Mouse (Mus musculus): ENCODE measurements around the gene Col9a1.

Col9a1 gene

DNA sequence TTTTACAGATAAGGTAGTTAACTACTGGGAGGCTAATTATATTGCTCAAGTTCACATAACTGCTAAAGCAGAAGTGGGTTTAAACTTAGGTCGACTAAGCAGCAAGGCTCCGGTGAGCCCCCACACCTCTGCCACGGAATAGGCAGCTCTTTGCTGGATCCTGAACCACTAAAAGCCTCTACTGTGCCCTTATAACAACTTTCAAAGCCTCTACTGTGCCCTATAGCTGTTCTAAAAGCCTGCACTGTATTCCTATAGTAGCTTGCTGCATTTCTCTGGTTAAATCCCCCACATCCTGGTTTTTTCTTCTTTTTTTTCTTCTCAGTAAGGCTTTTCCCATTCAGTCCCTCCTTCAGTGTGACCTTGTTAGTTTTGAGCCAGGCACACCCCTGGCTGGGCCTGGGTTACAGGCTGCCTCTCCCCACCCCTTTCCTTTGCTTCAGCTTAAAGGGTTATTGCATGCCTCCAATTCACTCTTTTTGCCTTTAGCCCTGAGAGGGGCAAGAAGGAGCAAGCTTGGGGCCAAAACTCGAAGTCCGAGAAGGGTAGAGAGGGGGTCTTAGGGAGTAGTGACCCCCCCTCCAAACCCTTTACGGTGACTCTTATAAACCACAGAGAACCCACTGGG lies at the start of gene Col9a1:
Col9a1 (plus strand) TSS at position 387 of the 628 bp plus-strand sequence.
- DNase-seq (ENCODE audit: low spot score), result no peak

DNA sequence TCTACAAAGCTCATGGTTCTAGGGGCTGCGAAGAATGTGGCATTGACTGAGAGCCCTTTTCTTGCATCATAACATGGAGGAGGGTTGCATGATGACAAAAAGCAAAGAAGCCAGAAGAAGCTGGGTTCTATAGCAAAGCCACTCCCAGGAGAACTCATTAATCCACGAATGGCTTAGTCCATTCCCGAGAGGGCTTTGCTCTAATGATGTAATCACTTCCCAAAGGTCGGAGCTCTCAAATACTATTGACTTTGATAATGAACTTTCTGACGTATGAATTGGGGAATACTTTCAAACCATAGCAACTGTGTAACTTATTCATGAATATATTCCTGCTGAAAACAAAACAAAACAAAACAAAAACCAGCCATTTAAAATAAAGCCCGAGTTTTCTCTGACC lies 49.5 kb upstream of the Col9a1 start:
- DNase-seq (ENCODE audit: low spot score), result no peak

DNA sequence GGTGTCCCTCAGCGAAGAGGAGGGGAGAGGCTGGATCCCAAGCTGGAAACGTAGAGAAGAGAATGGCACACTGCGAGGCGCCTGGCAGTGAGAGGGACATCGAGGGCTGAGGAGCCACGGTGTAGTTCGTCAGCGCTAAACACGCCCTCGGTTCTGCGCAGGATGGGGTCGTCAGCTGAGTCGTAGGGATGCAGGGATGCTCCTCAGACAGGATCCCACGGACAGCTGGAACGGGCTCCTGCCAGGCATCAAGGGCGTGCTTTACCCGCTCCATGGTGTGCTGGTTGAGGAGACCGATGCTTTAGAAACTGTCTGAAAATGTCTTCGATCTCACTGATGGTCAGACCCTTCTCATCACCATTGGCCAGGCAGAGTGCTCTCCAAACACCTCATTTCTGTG lies 43.6 kb upstream of the Col9a1 start:
- DNase-seq (ENCODE audit: low spot score), result no peak

DNA sequence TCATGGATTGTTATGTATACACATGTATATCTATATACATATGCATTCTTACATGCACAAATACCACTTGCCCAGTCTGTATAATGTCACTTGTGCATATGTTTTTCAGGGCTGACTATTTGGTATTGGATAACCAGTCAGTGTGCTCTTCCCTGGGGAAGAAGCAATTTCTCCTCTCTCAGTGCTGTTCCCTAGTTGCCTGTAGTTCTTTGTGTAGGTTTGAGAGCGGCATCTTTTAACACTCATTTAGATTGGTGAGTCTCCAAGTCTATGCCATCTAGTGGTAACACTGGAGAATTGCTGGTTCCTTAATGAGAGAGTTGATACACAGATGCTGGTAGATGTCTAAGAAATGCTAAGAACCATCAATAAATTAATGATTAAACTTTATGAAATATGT lies 42.6 kb upstream of the Col9a1 start:
- DNase-seq (ENCODE audit: low spot score), result no peak

DNA sequence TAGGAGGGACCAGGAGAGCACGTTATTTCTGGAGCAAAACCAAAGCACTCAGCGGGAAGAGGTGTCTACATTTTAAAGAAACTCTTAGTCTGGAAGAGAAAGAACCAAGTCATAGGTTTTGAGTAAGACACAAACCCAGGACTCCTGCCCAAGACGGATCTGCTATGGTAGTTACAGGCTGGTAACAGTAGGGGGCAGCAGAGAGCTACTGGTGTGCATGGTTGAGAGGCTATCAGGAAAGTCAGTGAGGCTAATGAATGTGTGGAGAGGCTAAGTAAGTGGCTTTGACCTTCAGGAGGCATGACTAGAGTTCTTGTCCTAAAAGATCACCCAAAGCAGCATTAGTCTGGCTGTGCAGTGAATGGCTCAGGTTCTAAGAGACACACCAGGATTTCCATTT lies 40.3 kb upstream of the Col9a1 start:
- DNase-seq (ENCODE audit: low spot score), result peak; percentile 50

DNA sequence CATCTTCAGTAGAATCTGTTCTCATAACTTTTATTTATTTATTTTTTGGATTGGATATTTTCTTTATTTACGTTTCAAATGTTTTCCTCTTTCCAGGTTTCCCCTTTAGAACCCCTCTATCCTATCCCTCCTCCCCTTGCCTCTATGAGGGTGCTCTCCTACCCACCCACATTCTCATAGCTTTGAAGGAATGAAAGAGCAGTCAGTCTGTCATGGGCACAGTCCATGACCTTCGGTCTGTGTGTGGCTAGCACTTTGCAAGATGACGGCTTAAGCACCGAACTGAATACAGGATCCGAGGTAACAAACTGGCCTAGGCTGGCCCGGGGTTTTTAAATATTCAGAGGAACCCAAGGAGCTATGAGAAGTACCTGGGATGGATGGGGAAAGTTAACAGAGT lies 36.9 kb upstream of the Col9a1 start:
- no peak for DNase-seq (ENCODE audit: low spot score)

DNA sequence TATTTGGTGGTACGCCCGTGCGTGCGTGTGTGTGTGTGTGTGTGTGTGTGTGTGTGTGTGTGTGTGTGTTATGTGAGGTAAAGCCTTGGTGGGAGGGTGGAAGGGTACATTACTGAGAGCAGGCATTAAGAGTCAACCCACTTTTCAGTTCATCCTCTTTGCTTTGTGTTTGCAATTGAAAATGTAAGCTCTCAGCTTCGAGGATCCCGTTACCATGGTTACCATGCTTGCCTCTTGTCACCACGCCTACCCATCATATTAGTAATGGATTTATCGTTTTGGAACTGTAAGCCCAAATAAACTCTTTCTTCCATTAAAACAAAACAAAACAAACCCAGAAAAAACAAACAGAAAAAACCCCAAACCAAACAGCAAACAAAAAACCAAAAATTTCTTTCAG lies 33.9 kb upstream of the Col9a1 start:
- DNase-seq (ENCODE audit: low spot score), result no peak

DNA sequence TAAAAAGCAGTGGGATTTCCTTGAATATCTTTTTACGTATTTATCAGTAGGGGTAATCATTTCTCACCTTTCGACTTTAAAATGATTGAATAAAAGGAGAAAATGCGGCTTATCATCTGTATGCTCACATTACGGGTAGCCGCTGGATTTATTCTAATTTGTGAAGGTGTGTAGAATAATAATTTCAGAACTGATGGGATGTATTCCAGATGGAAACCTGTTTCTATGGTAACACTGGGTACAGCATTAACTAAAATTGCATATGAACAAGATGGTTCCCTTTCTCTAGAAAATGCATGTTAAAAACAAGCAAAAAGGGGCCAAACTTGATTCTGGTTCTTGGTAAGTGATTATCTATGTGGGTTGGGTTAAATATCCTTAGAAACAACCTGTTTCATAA lies 19.7 kb upstream of the Col9a1 start:
- DNase-seq (ENCODE audit: low spot score), result no peak

DNA sequence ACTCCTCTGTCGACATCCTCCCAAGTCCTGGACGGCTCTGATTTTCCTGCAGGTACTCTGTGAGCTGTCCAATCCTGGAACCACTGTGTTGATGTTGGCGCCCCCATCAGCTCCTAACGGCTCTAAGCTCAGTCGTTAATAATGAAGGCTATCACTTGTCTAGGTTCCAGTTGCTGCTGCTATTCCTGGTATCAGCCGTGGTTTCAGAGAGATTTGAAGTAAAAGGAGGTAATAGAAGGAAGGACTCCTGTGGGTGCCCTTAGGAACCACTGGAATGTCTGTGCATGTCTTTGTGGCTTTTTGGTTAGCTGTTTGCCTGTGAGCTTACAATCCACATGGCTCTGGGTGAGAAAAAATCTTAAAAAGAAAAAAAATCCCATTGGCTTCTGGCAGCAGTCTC lies 8.0 kb upstream of the Col9a1 start:
- no peak for DNase-seq (ENCODE audit: low spot score)

DNA sequence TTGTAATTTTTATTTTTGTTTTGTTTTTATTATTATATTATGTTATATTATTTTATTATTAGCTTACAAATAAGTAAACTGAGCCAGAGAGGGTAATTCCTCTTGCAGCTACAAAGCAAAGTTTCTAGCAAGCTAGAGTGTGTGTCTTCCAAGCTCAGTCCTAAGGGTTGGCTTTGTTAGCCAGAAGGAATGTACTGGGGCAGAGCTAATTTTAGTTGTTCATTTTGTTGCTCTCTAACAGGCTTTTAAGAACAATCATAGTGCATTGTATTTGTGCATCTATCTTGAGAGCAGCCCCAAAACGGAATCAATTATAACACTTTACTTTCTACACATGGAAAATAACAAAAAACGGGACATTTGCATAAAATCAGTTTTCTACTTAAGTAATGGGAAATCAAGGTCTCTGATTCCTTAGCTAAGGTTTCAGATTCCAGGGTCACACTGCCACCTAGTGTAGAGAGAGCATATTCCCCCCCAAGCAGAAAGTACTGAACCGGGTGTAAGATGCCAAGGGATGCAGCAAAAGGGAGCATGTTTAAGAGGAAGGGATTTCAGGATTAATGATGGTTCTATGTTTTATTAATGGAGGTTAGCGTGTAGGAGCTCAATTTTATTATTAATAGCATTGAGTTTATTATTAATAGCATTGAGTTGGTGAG lies 6.1 kb upstream of the Col9a1 start:
- DNase-seq (ENCODE audit: low spot score), result no peak

DNA sequence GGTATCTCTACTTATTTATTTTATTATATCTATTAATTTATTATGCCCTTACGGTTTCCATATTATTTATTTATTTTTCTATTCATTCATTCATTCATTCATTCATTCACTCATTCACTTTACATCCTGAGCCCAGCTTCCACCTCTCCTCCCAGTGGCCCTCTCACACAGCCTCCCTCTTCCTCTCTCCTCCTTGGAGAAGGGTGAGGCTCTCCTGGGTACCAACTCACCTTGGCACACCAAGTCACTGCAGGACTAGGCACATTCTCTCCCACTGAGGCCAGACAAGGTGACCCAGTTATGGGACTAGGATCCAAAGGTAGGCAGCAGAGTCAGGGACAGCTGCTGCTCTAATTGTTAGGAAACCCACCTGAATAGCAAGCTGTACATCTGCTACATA lies 5.5 kb upstream of the Col9a1 start:
- DNase-seq (ENCODE audit: low spot score), result no peak

DNA sequence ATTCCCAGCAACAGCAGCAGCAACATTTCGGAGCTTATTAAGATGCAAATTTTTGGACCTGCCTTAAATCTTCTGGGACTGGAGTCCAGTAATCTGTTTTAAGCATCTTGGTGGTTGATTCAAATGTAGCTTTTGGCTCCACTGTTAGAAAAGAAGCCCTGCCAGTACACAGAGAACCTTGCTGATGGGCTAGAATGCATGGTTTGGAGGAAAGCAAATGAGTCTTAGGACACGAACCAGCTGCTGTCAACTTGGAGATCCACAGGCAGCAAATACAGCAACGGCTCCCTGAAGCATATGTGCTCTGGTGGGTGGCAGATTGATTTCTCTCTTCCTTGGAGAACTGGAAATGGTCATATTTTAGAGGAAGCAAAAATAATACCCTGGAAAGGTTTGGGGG lies 4.8 kb upstream of the Col9a1 start:
- no peak for DNase-seq (ENCODE audit: low spot score)

DNA sequence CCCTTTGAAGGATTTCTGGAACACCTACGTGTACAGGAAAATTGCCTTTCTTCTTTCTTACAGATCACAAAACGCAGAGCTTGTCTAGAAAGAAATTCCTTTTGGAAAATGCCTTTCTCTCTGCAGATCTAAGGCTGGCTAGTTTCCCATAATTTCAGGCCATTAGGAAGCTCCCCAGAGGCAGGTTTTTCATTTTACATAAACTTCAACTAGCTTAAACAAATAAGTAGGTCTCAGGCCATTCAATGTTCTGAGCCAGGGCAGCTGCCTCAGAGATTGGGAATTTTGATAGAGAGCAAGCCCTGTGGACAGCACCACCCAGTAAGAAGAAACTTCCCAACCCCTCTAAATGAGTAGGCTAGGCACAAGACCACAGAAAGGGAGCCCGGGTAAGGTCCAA lies 1.6 kb upstream of the Col9a1 start:
- DNase-seq (ENCODE audit: low spot score), result no peak

DNA sequence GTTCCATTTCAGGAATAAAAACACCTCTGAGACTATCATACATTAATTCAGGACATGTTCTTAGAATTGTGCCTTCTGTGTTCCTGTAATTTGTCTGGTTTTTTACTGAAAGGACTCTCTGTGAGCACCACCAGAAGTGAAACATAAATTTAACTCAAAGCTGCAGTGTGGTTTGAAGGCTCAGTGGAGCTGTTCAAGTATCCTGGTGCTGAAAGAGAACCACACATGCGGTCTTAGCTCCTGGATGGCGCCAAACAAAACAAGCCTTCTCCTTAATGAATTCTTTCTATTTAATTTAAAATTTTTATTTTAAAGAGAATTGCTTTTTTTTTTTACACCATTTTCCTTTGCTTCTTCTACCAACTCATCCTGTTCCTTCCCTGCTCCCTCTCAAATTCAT lies 2.4 kb downstream of the Col9a1 start:
- DNase-seq (ENCODE audit: low spot score), result no peak

DNA sequence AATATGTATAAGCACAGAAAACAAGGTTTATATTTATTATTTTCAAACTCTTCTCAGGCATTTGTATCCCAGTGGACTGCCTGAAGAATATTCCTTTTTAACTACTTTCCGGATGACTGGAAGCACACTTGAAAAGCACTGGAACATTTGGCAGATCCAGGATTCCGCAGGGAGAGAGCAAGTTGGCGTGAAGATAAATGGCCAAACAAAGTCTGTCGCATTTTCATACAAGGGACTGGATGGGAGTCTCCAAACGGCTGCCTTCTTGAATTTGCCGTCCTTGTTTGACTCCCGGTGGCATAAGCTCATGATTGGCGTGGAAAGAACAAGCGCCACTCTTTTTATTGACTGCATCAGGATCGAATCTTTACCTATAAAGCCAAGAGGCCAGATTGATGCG lies 7.6 kb downstream of the Col9a1 start:
- no peak for DNase-seq (ENCODE audit: low spot score)

DNA sequence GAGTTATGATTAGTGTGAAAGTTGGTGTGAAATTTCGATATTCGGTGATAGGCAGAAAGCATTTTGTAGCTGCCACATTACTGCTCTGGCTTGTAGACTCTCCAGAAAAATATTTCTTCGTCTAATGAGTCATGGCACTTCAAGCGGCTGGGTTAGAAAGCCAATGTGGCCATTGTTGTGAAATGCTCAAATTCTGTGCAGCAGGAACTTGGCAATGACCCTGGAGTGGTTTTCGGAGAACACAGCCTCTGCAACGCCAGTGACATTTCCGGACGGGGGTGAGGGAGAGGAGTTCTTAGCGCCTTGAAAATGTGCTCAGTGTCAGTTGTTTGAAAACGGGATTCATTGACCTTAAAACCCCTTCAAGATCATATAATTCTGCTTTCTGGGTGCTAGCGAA lies 9.6 kb downstream of the Col9a1 start:
- DNase-seq (ENCODE audit: low spot score), result no peak

DNA sequence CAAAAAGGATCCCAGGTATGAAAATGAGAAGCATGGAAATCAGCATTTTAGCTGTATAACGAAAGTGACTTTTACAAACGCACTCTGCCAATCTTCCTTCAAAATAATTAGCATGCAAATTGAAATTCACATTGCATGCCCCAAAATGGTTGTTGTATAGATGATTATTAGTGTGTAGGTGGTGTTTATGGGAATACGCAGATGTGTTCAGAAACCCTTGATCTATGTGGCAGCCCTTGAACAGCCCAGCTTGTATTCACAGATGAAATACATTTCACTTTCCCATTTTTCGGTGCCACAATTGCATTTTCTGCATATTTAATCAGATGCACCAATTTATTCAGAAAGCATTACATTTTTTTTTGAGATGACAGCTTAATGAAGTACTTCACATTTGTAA lies 14.3 kb downstream of the Col9a1 start:
- no peak for DNase-seq (ENCODE audit: low spot score)

DNA sequence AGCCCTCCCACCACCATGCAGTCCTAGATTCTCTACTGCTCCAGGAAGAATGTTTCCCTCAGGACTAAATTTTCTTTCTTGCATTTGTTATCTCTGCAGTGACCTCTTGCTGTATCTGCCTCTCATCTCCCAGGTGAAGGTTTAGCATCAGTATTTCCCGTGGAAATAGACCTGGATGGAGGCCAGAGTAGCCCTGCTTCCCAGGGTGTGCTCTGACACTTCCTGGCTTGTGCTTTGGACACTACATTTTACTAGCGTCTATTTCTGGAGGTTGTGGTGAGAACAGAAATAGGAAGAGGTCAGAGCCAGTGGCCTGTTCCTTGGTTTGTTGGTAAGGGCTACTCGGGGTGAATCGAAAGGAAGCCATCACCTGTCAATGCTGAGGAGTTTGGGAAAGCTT lies 16.7 kb downstream of the Col9a1 start:
- DNase-seq (ENCODE audit: low spot score), result no peak

DNA sequence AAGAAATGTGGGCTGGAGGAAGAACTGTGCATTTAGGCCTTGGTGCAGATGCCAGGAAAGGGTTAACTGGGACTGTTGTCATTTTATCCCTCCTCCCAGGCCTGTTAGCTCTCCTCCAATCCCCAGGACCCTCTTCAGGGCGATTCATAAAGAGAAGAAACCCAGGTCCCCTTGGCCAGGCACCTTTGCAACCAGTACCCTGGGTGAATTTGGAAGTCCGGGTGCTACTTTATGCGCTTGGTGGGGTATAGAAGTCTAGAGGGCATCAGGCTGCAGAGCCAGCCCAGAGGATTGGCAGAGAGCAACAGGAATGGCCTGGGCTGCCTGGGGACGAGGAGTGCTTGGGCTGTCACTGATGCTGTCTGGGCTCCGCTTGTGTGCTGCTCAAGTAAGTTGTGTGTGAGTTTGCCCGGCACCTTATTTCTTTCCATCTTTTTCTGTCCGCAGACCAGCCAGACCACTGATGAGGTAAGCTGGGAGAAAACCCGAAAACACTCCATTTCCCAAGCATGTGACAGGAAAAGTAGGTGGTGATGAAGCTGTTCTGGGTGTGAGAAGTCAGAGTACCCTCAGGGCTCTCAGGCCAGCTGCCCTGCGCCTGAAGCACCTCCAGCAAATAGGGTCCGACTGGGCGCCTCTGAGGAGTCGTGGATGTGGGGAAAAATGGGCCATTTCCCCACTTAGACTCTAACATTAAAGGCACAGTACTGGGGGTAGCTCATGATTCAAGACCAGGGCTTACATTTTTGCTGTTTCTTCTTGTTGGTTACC lies 17.8 kb downstream of the Col9a1 start:
- DNase-seq (ENCODE audit: low spot score), result no peak

DNA sequence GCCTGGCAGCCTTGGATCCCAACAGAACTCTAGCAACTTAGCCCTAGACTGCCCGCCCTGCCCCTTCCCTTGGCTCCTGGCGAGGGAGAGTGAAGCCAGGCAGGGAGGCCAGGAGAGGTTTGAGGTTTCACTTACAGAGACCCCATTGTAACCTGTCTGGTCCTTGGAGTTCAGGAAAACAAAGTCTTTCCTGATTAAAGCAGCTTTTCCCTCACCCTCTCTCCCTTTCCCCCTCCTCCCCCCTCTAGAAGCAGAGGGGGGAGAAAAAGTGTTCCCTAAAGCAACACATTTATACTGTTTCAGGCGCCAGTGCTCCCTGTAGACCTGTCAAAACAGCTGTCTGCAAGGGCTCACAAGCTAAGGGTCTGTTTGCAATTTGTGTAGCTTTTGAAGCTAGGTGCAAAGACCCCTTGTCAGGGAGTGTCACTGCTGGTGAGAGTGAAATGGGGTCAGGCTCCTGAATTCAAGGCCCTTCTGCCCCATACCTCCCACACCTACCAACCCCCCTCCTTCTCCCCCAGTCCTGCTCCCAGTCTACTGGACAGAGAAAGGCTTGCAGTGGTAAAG lies 18.6 kb downstream of the Col9a1 start:
- DNase-seq (ENCODE audit: low spot score), result no peak

DNA sequence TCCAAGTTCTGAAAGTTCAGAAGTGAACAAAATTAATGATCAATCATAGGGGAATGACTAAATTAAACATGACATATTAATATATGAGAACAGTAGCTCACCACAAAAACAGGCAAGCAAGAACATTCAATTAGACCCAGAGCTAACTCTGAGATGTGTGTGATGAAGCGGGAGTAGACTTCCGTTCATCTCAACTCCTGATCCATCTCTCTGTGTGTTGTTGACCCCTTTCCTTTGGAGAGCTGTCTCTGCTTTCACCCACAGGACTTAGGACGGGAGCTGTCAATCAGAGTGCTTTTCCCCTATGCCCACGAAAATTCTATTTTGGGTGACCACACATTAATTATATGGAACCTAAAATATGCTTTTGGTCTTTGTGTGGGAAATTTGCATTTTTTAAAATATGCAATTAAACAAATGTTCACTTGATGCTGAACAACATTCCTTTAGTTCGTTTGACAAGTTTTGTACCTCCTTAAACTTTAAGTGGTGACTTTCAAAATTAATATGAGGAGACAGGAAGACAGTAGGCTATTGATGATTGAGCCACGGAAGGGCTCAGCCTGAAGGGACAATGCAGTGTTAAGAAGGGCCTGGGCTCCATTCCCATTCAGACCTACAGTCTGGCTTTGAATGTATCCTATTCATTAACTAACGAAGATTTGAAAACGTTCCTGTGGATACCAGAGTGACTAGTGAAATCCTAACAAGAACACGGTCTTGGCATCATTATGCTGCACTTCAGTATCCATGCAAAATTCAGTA lies 34.4 kb downstream of the Col9a1 start:
- no peak for DNase-seq (ENCODE audit: low spot score)

DNA sequence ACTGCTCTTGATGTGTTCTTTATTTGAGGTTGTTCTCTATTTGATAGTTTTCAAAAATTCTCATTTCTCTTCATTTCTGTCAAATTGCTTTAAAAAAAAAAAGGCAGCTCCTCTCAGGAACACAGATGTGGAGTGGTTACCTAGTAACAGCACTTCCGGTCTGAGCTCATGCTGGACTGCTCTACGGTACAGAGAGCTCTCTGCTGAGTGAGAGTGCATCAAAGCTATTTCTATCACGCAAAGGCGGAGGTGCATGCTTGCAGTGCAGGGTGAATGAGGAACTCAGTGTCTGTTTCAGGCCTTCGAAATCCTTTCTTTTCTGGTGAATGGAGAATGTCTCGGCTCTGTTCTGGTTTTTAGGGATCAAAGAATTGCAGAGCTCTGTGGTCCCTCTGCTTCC lies 41.6 kb downstream of the Col9a1 start:
- no peak for DNase-seq (ENCODE audit: low spot score)
